Mouse (Mus musculus): ENCODE results near the gene Zfp9. TPM values are rescaled to one million over a fixed set of nuclear protein-coding genes. Genes with fewer than 3 reads are reported as not detected.

Gene Zfp9
- polyA plus RNA-seq (2015; fragmentation: Nextera tagmentation; extraction: Ambion mirVana) = 6.3 and 7.4 TPM in 2 replicates

DNA sequence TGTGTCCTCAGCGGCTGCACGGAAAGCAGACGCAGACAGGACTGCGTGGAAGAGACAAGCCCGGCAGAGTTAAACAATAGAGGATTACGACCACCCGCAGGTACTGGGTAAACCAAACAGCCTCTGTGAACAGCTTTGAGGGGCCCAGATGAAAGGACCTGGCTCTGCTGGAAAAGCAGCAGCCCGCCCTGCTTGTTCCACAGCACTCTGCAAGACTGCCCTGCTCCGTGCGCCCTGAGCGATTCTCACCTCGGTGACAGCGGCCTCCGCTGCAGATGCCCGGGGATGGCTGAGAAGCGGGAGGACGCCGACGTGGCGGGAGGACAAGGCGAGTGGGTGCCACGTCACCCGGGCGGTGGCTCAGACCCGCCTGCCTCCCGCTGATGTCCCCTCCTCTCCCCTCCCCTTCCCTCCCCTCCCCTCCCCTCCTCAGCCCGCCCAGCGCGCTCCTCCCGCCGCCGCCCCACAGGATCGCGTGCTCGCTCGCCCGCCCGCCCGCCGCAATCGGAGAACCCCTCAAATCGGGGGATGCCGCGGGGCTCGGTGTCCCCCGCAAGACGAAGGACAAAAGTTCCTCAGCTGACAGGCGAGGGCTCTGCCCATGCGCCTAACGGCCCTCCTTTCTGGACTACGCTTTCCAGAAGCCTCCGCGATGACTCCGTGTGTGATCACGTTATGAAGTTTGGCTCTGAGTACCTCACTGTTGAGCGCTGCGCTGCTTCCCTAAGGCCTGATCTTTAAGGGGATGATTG lies at the start of gene Zfp9:
Gene Zfp9, minus strand, starts transcription at position 364 of the 752 bp plus-strand sequence.
- peak within 1 kb of the TSS; percentile 76 for H3K9ac ChIP-seq
- H3K4me3 ChIP-seq = peak within 1 kb of the TSS; percentile 56
- H3K36me3 ChIP-seq (ENCODE audit: poor library complexity, severe bottlenecking) = no peaks in the 10 kb centered on the region
- peak within 1 kb of the TSS; percentile 71 for H3K4me2 ChIP-seq
- WGBS = under 1% methylated on average over 43 of the region's 57 CpGs
- peak; percentile 89 for ATAC-seq
- peak within 1 kb of the TSS; percentile 69 for H3K27ac ChIP-seq
- H3K4me1 ChIP-seq = peaks cover 30% of the 10 kb centered on the region
- no peaks in the 10 kb centered on the region for H3K9me3 ChIP-seq (replicated peaks)
- H3K27me3 ChIP-seq = peaks cover 73% of the 10 kb centered on the region

DNA sequence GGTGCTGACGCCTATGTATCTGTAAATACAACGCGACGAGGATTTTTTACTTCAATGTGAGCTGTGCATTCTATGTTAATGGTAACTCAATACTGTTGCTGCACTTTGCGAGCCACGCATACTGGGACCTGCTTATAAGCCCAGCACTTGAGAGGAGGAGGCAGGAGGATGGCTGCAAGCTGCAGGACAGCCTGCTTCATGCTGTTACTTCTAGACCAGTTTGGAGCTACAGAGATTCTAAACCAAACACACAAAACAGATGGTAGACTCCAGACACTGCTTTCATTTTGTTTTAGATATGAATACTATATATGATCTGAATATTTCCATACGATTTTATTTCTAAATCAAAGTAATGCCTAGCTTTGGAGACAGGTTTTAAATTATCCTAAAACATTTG lies 41.5 kb upstream of the Zfp9 start:
- Histone ChIP-seq H3K36me3 (ENCODE audit: poor library complexity, severe bottlenecking) (peaks cover 85% of the 10 kb centered on the region), H3K4me1 (no peaks in the 10 kb centered on the region), H3K27me3 (no peaks in the 10 kb centered on the region), H3K9me3 (replicated peaks) (no peaks in the 10 kb centered on the region), H3K27ac (no peak overlapping the region), H3K4me2 (no peak overlapping the region), H3K9ac (no peak overlapping the region), H3K4me3 (no peak overlapping the region)
- no peak for ATAC-seq
- 90% methylated on average over 7 of the region's 7 CpGs for WGBS

DNA sequence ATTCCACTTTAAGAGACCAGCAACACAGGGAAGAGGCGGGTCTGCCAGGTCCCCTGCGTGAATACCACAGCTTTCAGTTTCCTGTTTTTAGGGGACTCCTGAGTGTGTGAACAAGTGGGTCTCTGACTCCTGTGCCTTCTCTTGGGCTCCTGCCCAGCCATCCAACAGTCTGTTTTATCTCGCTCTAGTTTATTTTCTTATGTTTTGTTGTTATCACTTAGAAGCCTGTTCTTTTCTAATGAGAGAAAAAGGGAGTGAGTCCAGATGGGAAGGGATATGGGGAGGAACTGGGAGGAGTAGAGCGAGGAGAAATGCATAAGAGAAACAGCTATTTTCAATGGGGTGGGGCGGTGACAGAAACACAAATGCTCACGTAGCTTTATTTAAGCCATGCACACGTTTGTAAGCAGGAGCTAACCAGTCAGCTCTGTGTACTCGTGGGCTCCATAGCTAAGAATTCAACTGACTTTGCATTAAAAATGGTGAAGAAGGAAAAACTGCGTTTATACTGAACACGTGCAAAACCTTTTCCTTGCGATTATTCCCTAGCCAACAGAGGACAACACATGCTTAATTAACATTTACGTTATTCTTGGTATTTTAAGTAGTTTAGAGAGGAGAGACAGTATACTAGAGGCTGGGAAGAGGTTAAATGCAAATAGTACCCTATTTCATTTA lies 34.4 kb upstream of the Zfp9 start:
- H3K36me3 ChIP-seq (ENCODE audit: poor library complexity, severe bottlenecking) = peaks cover 82% of the 10 kb centered on the region
- no peaks in the 10 kb centered on the region for H3K27me3 ChIP-seq
- 93% methylated on average over 12 of the region's 12 CpGs for WGBS
- no peak overlapping the region for H3K4me3 ChIP-seq
- no peak overlapping the region for H3K4me2 ChIP-seq
- ATAC-seq = no peak
- no peak overlapping the region for H3K27ac ChIP-seq
- H3K9me3 ChIP-seq (replicated peaks) = no peaks in the 10 kb centered on the region
- H3K9ac ChIP-seq = no peak overlapping the region
- H3K4me1 ChIP-seq = no peaks in the 10 kb centered on the region

DNA sequence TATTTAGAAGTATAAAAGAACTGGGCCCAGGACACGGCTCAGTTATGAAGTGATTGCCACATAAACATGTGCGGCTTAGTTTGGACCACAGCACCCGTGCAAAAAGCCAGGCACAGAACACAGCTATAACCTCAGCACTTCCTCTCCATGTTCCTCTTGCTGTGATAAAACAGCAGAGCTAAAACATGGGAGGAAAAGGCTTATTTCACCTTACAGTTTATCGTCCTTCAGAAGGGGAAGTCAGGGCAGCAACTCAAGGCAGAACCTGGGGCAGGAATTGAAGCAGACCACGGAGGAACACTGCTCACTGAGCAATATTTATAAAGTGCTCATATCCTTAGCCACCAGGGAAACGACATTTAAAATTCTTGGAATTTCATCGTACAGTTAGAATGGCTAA lies 19.9 kb upstream of the Zfp9 start:
- Histone ChIP-seq H3K9ac (no peak overlapping the region), H3K27ac (no peak overlapping the region), H3K9me3 (replicated peaks) (no peaks in the 10 kb centered on the region), H3K4me3 (no peak overlapping the region), H3K4me2 (no peak overlapping the region), H3K36me3 (ENCODE audit: poor library complexity, severe bottlenecking) (peaks cover 27% of the 10 kb centered on the region), H3K4me1 (no peaks in the 10 kb centered on the region), H3K27me3 (no peaks in the 10 kb centered on the region)
- 90% methylated on average over 7 of the region's 7 CpGs for WGBS
- no peak for ATAC-seq

DNA sequence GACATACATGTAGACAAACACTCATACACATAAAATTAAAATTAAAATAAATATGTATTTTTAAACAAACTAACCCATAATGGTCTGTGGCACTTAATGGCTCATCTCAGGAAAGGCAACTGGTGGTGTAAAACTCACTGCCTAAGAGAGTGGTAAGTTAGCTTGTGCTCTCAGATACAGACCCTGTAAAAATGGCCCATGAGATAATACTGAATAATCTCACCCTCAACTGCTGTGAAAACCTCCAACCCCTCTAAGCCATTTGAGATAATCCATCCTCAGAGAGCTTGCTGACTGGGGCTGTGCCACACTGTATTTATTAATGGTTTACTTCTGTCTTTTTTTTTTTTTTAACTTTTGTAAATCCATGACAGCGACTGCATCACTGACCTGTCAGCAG lies 3.0 kb upstream of the Zfp9 start:
- H3K27me3 ChIP-seq = peaks cover 66% of the 10 kb centered on the region
- no peak overlapping the region for H3K4me3 ChIP-seq
- no peak overlapping the region for H3K4me2 ChIP-seq
- H3K27ac ChIP-seq = no peak overlapping the region
- no peaks in the 10 kb centered on the region for H3K9me3 ChIP-seq (replicated peaks)
- no peaks in the 10 kb centered on the region for H3K36me3 ChIP-seq (ENCODE audit: poor library complexity, severe bottlenecking)
- no peak for ATAC-seq
- WGBS = 88% methylated on average over 1 of the region's 1 CpGs
- peaks cover 24% of the 10 kb centered on the region for H3K4me1 ChIP-seq
- no peak overlapping the region for H3K9ac ChIP-seq

DNA sequence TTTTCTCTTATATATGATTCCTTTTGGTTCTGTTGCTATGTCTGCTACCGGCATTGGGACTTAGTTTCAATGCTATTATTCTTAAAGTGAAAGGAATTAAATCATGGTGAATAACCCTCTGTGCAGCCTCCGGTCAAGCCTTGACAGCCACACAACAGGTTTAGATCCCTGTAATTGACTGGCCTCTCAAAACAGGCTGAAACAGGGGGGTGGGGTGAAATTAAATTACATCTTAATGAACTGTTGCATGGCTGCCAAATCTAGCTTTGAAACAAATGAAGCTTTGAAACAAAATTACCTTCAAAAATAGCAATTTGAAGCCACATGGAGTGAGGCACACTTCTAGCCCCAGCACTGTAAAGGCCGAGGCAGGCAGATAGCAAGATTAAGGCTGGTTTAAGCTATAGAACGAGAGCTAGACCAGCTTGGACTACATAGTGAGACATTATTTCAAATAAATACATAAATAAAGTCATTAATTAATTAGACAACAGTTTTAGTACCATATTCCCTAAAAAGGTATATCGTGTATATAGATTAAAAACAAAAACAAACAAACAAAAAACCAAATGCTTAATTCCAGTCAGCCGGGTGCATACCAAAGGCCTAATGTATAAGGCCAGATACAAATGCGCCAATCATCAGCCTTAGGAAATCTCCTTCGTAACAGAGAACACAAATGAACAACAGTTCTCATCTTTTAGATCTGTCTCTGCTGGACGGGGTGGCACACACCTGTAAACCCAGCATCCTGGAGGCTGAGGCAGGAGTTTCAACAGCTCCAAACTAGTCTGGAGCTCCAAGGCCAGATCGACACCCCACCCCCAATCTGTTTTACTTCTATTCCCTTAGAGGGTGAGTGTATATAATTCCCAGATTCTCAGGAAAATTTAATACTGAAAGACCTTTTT lies 990 bp downstream of the Zfp9 start:
- H3K4me3 ChIP-seq = peak overlapping the region; percentile 56
- H3K4me1 ChIP-seq = peaks cover 30% of the 10 kb centered on the region
- peaks cover 74% of the 10 kb centered on the region for H3K27me3 ChIP-seq
- no peaks in the 10 kb centered on the region for H3K9me3 ChIP-seq (replicated peaks)
- H3K9ac ChIP-seq = peak overlapping the region; percentile 76
- 8% methylated on average over 10 of the region's 10 CpGs for WGBS
- peak; percentile 46 for ATAC-seq
- H3K27ac ChIP-seq = no peak overlapping the region; the same call in 1 of the 2 replicates
- peak overlapping the region; percentile 71 for H3K4me2 ChIP-seq
- H3K36me3 ChIP-seq (ENCODE audit: poor library complexity, severe bottlenecking) = no peaks in the 10 kb centered on the region

DNA sequence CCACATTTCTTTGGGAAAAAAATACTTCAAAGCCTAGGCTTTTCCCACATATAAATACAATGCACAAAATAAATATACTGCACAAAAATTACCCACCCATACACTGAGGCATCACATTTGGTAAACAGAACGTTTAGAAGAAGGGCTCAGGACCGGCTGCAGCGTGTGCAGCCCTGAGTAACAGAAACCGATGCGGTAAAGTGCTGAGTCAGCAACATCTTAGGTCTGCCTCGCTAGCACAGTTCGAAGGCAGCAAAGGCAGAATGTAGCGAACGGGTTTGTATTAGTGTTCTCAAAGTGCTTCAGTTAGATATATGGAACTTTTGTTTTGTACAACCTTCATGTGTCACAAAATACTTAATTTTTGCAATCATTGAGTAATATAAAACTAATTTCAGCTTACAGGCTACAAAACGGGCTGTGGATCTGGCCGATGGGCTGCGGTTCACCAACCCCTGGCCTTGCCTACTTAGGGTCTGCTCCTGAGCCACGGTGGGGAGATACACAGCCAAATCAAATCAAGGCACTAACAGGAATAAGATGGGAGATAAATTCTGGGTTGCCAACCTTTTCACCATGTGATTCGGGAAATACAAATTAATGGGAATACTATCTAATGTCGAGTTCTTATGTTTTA lies 16.9 kb downstream of the Zfp9 start:
- no peak overlapping the region for H3K9ac ChIP-seq
- no peak overlapping the region for H3K27ac ChIP-seq
- no peak overlapping the region for H3K4me3 ChIP-seq
- peaks cover 21% of the 10 kb centered on the region for H3K27me3 ChIP-seq
- 80% methylated on average over 15 of the region's 15 CpGs for WGBS
- no peaks in the 10 kb centered on the region for H3K9me3 ChIP-seq (replicated peaks)
- no peaks in the 10 kb centered on the region for H3K4me1 ChIP-seq
- H3K4me2 ChIP-seq = no peak overlapping the region
- H3K36me3 ChIP-seq (ENCODE audit: poor library complexity, severe bottlenecking) = peaks cover 17% of the 10 kb centered on the region
- no peak for ATAC-seq

DNA sequence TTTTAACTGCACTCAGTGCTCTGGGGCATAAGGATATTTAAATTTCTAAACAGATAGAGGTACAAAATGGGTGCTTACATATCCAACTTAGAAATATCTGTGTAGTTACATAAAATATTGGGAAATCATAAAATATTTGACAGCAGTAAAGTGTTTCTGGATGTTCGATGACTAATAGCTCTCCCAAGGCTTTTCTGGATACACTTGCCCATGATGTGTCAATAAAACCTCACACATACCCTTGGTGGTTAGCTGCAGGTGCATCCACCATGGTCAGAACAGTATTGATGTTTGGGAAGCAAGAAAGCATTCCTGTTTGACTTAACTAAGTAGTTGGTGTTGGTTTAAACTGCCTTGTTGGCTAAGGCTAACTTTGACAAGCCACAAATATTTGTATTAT lies 21.4 kb downstream of the Zfp9 start:
- Histone ChIP-seq H3K4me1 (peaks cover 18% of the 10 kb centered on the region), H3K4me3 (no peak overlapping the region), H3K27me3 (peaks cover 5% of the 10 kb centered on the region), H3K27ac (no peak overlapping the region), H3K4me2 (no peak overlapping the region), H3K9me3 (replicated peaks) (no peaks in the 10 kb centered on the region), H3K9ac (no peak overlapping the region), H3K36me3 (ENCODE audit: poor library complexity, severe bottlenecking) (no peaks in the 10 kb centered on the region)
- no peak for ATAC-seq
- WGBS = 92% methylated on average over 1 of the region's 1 CpGs

DNA sequence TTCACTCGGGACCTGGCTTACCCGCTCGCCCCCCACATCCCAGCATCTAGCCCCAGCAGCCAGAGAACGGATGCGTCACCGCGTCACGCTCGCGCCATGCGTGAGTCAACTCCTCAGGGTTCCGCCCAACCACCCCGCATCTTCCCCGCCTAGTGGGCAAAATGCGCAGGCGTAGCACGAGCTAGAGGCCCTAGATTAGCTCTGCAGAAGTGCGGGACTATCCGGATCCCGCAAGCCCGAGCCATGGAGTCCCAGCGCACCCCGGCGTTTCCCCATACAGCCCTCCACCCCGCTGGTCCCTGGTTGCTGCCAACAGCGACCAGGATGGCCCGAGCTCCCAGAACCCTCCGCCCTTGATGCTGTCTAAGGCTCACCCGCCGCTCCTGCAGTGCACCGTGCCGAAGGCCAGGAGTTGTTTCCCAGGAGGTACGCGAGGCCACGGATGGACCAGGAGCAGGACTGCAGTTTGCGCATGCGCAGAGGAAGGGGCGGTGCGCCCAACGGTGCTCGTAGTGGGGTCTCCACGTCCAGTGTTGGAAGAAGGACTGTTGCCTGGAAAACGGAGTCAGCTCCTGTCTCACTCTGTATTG lies 24.0 kb downstream of the Zfp9 start, which contains the start of gene Zfp248:
Gene Zfp248, minus strand, starts transcription at position 487 of the 590 bp plus-strand sequence.
- peak within 1 kb of the TSS; percentile 96 for H3K27ac ChIP-seq
- peak; percentile 98 for ATAC-seq
- peaks cover 5% of the 10 kb centered on the region for H3K27me3 ChIP-seq
- no peaks in the 10 kb centered on the region for H3K9me3 ChIP-seq (replicated peaks)
- under 1% methylated on average over 43 of the region's 43 CpGs for WGBS
- peaks cover 5% of the 10 kb centered on the region; the same call in 1 of the 2 replicates for H3K36me3 ChIP-seq (ENCODE audit: poor library complexity, severe bottlenecking)
- H3K4me2 ChIP-seq = peak within 1 kb of the TSS; percentile 65
- peak within 1 kb of the TSS; percentile 60 for H3K4me3 ChIP-seq
- peaks cover 18% of the 10 kb centered on the region for H3K4me1 ChIP-seq
- peak within 1 kb of the TSS; percentile 77 for H3K9ac ChIP-seq

DNA sequence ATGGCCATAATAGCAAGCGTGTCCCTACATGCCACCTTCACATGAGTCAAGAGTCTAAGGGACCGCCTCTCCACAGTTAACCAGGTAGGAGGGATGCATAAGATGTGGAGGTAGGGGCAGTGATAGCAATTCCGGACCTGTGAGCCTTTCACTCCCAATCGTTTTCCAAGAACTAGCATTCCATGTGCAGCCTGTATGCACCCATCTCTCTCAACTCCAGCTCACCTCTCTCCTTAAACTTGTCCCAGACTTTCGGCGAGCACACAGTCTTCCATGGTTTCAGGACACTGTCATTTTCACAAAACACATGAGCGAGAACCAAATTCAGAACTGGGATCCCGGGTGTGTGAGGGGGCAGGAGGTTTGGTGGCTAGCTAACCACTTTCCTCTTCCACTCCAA lies 24.7 kb downstream of the Zfp9 start:
- peak overlapping the region; percentile 60 for H3K4me3 ChIP-seq
- peaks cover 5% of the 10 kb centered on the region; the same call in 1 of the 2 replicates for H3K36me3 ChIP-seq (ENCODE audit: poor library complexity, severe bottlenecking)
- peak overlapping the region; percentile 77 for H3K9ac ChIP-seq
- peaks cover 5% of the 10 kb centered on the region for H3K27me3 ChIP-seq
- peak overlapping the region; percentile 65 for H3K4me2 ChIP-seq
- H3K4me1 ChIP-seq = peaks cover 18% of the 10 kb centered on the region
- H3K27ac ChIP-seq = peak overlapping the region; percentile 96; the same call in 1 of the 2 replicates
- ATAC-seq = 0 out of 2 replicates have a peak, but pooled peaks have one; percentile 2
- 48% methylated on average over 8 of the region's 8 CpGs for WGBS
- H3K9me3 ChIP-seq (replicated peaks) = no peaks in the 10 kb centered on the region

DNA sequence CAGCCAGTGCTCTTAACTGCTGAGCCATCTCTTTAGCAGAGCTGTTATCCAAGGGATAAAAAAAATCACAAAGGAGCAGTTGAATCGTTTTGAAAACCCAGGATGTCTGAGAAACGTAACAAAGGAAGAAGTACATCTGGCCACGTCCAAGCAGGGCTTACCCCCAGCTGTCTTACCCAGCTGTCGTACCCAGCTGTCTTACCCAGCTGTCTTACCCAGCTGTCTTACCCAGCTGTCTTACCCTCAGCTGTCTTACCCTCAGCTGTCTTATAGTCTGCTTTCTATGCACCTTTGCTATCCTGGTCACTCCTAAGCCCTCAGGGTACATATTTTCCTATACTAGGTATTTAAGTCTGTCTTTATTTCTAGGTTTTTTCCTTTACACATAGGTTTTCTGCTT lies 47.6 kb downstream of the Zfp9 start:
- Histone ChIP-seq H3K9ac (no peak overlapping the region), H3K4me1 (no peaks in the 10 kb centered on the region), H3K27me3 (no peaks in the 10 kb centered on the region), H3K36me3 (ENCODE audit: poor library complexity, severe bottlenecking) (peaks cover 53% of the 10 kb centered on the region), H3K27ac (no peak overlapping the region), H3K4me2 (no peak overlapping the region), H3K9me3 (replicated peaks) (0 out of 2 replicates have a peak, but pooled peaks cover 7% of the 10 kb centered on the region), H3K4me3 (no peak overlapping the region)
- no peak for ATAC-seq
- WGBS = 80% methylated on average over 4 of the region's 4 CpGs
